Mouse (Mus musculus) liver, embryonic 11.5 days (tissue): ENCODE data around the gene Gm49388. TPM values are rescaled to one million over a fixed set of nuclear protein-coding genes. Genes with fewer than 3 reads are reported as not detected.

Experiments
- ATAC-seq: fragments of 200-750 bp; cut with Nextera tagmentation; replicated peaks from 2 replicates; pipeline ENCODE4 v1.8.0; 2017; ENCODE audit warnings: moderate number of reproducible peaks, mild to moderate bottlenecking, moderate TSS enrichment, moderate library complexity; ENCODE audit not compliant: low FRiP score
- DNase-seq: peaks from one replicate; pipeline ENCODE4 v3.0.0-alpha.2; 2017; ENCODE audit warnings: low spot score
- H3K27ac ChIP-seq: fragments of 300-500 bp; sonication (generic); 2 replicates; pipeline ENCODE4 v1.5.1; 2014; ENCODE audit warnings: mild to moderate bottlenecking, low read depth, low read length, control low read depth
- H3K27me3 ChIP-seq: fragments of 300-500 bp; sonication (generic); replicated peaks from 2 replicates; pipeline ENCODE4 v1.6.1; 2014; ENCODE audit warnings: low read length, mixed read lengths; ENCODE audit not compliant: control insufficient read depth, insufficient read depth
- H3K36me3 ChIP-seq: fragments of 300-500 bp; sonication (generic); 2 replicates; pipeline ENCODE4 v1.6.1; 2014; ENCODE audit warnings: mild to moderate bottlenecking, low read length, moderate library complexity, mixed read lengths; ENCODE audit not compliant: control insufficient read depth, insufficient read depth
- H3K4me1 ChIP-seq: fragments of 300-500 bp; sonication (generic); replicated peaks from 2 replicates; pipeline ENCODE4 v1.6.1; 2014; ENCODE audit warnings: low read length, mixed read lengths; ENCODE audit not compliant: control insufficient read depth, insufficient read depth
- H3K4me2 ChIP-seq: fragments of 300-500 bp; sonication (generic); 2 replicates; pipeline ENCODE4 v1.6.1; 2014; ENCODE audit warnings: mild to moderate bottlenecking, control low read depth, moderate library complexity
- H3K4me3 ChIP-seq: fragments of 300-500 bp; sonication (generic); 2 replicates; pipeline ENCODE4 v1.5.1; 2014; ENCODE audit warnings: low read depth, low read length, control low read depth
- H3K9ac ChIP-seq: fragments of 300-500 bp; sonication (generic); 2 replicates; pipeline ENCODE4 v1.6.1; 2014; ENCODE audit warnings: low read depth, low read length, control low read depth
- H3K9me3 ChIP-seq: fragments of 300-500 bp; sonication (generic); 2 replicates; pipeline ENCODE4 v1.6.1; 2016; ENCODE audit warnings: low read length, inconsistent platforms, mixed read lengths; ENCODE audit not compliant: control insufficient read depth
- WGBS: fragments of 180-500 bp; shearing (Covaris S2); extraction: QIAGEN DNeasy Blood & Tissue Kit; methylation state at CpG from one replicate; pipeline ENCODE4 v1.1.7; 2014; 5-methylcytosine and 5-hydroxymethylcytosine counted together
- polyA plus RNA-seq: library from polyadenylated mRNA; unstranded; fragments of >200 nt; fragmentation: Nextera tagmentation; extraction: Ambion mirVana; gene quantifications from 2 replicates; pipeline ENCODE4 v1.2.1, GENCODE M21; 2014

The Gm49388 gene
- polyA plus RNA-seq, 1 experiment from 2014 or later = not detected

GRCm38 (mm10) chr7:127850906-127851305 lies 65.5 kb downstream of the Gm49388 start:
- H3K27ac ChIP-seq = peak overlapping the region; percentile 26; the same call in 1 of the 2 replicates

More at GRCm38 (mm10) chr7:127850906-127851305, 65.5 kb downstream of the Gm49388 start:
- H3K4me3 ChIP-seq = no peak overlapping the region
- H3K4me2 ChIP-seq = no peak overlapping the region
- DNase-seq = no peak
- peaks cover 8% of the 10 kb centered on the region; the same call in 1 of the 2 replicates for H3K36me3 ChIP-seq
- peaks cover 6% of the 10 kb centered on the region; the same call in 1 of the 2 replicates for H3K4me1 ChIP-seq
- no peak for ATAC-seq
- no peaks in the 10 kb centered on the region for H3K27me3 ChIP-seq
- no peaks in the 10 kb centered on the region for H3K9me3 ChIP-seq
- H3K9ac ChIP-seq = no peak overlapping the region
- WGBS = 70% methylated on average over 5 of the region's 5 CpGs

Other genes starting within 250 kb of the Gm49388 start
- gene Tmem265, start 224.2 kb upstream of the Gm49388 start, polyA plus RNA-seq = 6.9 and 11.1 TPM in 2 replicates
- gene Phkg2, start 212.3 kb upstream of the Gm49388 start, polyA plus RNA-seq = 41.6 and 41.7 TPM in 2 replicates
- 5.4 and 6.2 TPM in 2 replicates for gene Ccdc189, start 197.0 kb upstream of the Gm49388 start, polyA plus RNA-seq
- gene Rnf40, start 196.8 kb upstream of the Gm49388 start, polyA plus RNA-seq = 44.1 and 49.0 TPM in 2 replicates
- 8.3 and 9.8 TPM in 2 replicates for gene Zfp629, start 169.8 kb upstream of the Gm49388 start, polyA plus RNA-seq
- 46.8 and 50.7 TPM in 2 replicates for gene Bcl7c, start 76.7 kb upstream of the Gm49388 start, polyA plus RNA-seq
- gene Ctf1, start 72.9 kb upstream of the Gm49388 start, polyA plus RNA-seq = 5.5 and 5.8 TPM in 2 replicates
- gene Ctf2, start 53.4 kb upstream of the Gm49388 start, polyA plus RNA-seq = 0.25 and 0.40 TPM in 2 replicates
- gene Fbxl19, start 41.1 kb upstream of the Gm49388 start, polyA plus RNA-seq = 3.1 and 3.7 TPM in 2 replicates
- gene Orai3, start 15.8 kb upstream of the Gm49388 start, polyA plus RNA-seq = 22.0 and 23.7 TPM in 2 replicates
- gene Setd1a, start 8.9 kb upstream of the Gm49388 start, polyA plus RNA-seq = 24.2 and 26.0 TPM in 2 replicates
- 31.4 and 32.4 TPM in 2 replicates for gene Hsd3b7, start 15.0 kb downstream of the Gm49388 start, polyA plus RNA-seq
- gene Stx4a, start 38.7 kb downstream of the Gm49388 start, polyA plus RNA-seq = 16.1 and 19.4 TPM in 2 replicates
- 1.5 and 1.9 TPM in 2 replicates for gene Stx1b, start 38.9 kb downstream of the Gm49388 start, polyA plus RNA-seq
- gene Zfp646, start 90.6 kb downstream of the Gm49388 start, polyA plus RNA-seq = 15.1 and 15.8 TPM in 2 replicates
- 15.2 and 15.9 TPM in 2 replicates for gene Zfp668, start 91.2 kb downstream of the Gm49388 start, polyA plus RNA-seq
- 0.40 and 0.48 TPM in 2 replicates for gene Prss53, start 105.4 kb downstream of the Gm49388 start, polyA plus RNA-seq
- 0.08 TPM in 1 of 2 replicates, not detected in the other for gene Gm21974, start 109.8 kb downstream of the Gm49388 start, polyA plus RNA-seq
- 108 and 110 TPM in 2 replicates for gene Vkorc1, start 110.0 kb downstream of the Gm49388 start, polyA plus RNA-seq
- gene Bckdk, start 118.5 kb downstream of the Gm49388 start, polyA plus RNA-seq = 126 and 132 TPM in 2 replicates
- 44.2 and 47.0 TPM in 2 replicates for gene Kat8, start 126.9 kb downstream of the Gm49388 start, polyA plus RNA-seq
- 3.4 and 6.3 TPM in 2 replicates for gene Prss8, start 144.5 kb downstream of the Gm49388 start, polyA plus RNA-seq
- 7.9 and 9.4 TPM in 2 replicates for gene Prss36, start 161.1 kb downstream of the Gm49388 start, polyA plus RNA-seq
- gene Fus, start 181.8 kb downstream of the Gm49388 start, polyA plus RNA-seq = 28.1 and 34.4 TPM in 2 replicates
- 46.3 and 51.1 TPM in 2 replicates for gene Pycard, start 208.3 kb downstream of the Gm49388 start, polyA plus RNA-seq
- not detected in 2 replicates for gene Trim72, start 218.3 kb downstream of the Gm49388 start, polyA plus RNA-seq